Mouse (Mus musculus): ENCODE measurements at regions not wholly inside any gene's neighbourhood (a gene's known extent, or its start where the extent isn't known, plus 50 kb on each side); places are given as distances from the start of the nearest gene placed in this dataset.

DNA sequence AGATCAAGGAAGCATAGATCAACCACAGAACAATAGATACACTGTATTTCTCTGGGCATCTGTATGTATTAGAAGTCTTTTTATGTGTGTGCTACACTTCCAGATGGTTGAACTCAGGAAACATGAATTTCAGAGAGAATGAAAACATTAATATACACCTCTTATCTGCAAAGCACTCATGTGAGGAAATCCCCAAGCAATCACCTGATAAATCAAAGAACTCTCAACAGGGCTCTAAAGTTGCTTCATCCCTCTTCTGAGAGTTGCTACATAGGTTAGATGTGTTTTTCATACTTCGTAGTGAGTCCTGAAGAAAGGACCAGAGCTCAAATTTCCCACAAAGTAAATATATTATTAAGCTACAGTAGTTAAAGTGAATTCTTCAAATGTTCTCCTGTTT lies 263.1 kb upstream of the Tbl1xr1 start:
- peak; percentile 45 for DNase-seq (ENCODE audit: low read depth, low spot score)

GRCm38 (mm10) chr3:21816968-21817858 lies 259.2 kb upstream of the Tbl1xr1 start:
- no peak for DNase-seq (ENCODE audit: low read depth, low spot score)

DNA sequence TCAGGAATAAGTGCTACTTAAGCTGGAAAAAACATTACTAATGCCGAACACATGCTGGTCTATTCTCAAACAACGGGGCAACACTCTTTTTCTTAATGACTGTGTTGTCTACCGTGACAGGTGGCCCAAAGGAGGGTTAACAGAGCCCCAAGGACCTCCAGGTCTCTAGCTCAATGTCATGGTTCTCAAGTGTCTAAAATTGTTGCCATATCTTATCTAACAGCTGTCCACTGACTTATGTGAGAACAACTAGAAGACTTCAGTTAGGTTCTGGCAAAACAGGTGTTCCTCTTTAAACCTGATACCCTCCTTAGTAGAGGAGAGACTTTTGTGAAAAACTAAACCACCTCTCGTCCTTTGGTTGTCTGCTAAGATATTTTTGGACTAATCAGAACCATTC lies 257.4 kb upstream of the Tbl1xr1 start:
- no peak for DNase-seq (ENCODE audit: low read depth, low spot score)

GRCm38 (mm10) chr3:21820051-21820598 lies 256.3 kb upstream of the Tbl1xr1 start:
- no peak for DNase-seq (ENCODE audit: low read depth, low spot score)

DNA sequence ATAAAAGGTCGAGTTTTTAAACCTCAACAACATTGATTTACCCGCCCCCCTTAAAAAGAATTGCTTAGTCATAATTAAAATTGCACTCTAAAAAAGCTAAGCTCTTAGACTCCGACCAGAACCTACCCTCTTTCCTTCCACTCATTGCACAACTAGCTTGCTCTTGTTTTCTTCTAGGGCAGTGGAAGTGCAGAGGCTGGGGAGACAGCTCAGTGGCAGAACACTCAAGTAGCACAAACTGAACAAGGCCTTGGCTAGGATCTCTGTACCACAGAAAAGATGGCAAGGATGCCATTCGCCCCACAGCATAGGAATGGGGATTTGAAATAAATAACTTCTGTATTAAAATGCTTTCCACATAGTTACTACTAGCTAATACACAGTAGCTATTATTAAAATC lies 253.8 kb upstream of the Tbl1xr1 start:
- DNase-seq (ENCODE audit: low read depth, low spot score) = no peak

DNA sequence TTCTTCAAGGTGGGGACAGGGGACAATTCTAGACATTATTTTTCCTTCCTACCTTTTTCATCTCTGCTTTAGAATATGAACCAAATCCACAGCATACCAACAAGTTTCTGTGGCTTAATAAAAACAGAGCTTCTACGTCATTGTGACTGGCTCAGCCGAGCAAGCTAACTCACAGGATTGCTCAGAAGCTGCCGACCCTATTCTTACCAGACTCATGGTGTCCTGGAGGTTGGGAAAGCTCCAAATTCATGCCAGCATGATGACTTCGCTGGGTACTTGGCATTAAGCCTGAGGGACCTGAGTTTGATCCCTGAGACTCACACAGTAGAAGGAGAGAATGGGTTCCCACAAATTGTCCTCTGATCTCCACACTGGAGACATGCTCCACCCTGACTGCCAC lies 253.1 kb upstream of the Tbl1xr1 start:
- no peak for DNase-seq (ENCODE audit: low read depth, low spot score)

GRCm38 (mm10) chr3:21824101-21824880 lies 252.2 kb upstream of the Tbl1xr1 start:
- no peak for DNase-seq (ENCODE audit: low read depth, low spot score)

GRCm38 (mm10) chr3:21824913-21825610 lies 251.4 kb upstream of the Tbl1xr1 start:
- DNase-seq (ENCODE audit: low read depth, low spot score) = no peak

DNA sequence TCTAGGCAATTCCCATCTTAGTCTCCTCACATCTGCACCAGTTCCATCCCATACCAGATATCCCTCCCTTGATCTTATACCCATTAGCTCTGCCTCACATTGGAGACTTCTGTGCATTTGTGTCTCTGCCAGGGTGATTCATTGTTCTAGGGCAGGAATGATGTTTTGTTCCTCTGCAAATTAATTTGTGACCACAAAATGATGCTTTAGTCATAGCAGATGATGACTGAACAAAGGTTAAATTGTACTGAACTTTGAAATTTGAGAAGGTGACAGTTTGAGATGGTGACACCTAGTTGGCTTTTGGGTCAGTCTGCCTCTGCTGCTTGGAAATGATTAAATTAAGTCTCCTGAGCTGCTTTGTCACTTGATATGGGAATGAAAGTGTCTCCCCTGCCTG lies 248.8 kb upstream of the Tbl1xr1 start:
- no peak for DNase-seq (ENCODE audit: low read depth, low spot score)

DNA sequence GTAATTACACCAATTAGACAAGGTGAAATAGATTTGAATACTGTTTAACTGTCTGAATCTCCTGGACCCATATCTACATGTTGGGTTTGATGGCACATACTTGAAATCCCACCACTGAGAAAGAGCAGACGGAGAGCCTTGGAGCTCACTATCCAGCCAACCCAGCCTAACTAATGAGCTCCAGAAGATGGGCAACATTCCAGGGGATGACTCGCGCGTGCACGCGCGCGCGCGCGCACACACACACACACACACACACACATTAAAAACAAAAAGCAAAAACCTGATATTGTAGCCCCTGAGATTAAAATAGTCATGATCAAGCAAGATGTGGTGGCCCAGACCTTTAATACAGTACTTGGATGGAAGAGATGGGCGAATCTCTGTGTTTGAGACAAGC lies 243.3 kb upstream of the Tbl1xr1 start:
- no peak for DNase-seq (ENCODE audit: low read depth, low spot score)

DNA sequence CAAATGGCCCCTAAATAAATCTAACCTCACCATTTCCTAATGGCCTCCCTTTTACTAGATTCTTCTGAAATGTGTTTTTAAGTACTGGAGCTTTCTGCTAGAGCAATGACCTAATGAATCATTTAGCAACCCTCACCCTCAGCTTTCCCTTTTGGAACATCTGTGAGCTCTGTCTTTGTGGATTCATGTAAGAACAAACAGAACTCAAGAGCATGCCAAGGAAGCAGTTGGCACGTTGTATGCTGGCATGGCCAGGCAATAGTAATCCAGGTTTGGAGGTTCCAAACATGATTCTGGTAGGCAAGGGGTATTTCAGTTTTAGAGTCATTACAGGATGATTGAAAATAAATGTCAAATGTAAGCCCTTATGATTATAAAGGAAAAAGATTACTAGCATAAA lies 240.9 kb upstream of the Tbl1xr1 start:
- DNase-seq (ENCODE audit: low read depth, low spot score) = no peak

DNA sequence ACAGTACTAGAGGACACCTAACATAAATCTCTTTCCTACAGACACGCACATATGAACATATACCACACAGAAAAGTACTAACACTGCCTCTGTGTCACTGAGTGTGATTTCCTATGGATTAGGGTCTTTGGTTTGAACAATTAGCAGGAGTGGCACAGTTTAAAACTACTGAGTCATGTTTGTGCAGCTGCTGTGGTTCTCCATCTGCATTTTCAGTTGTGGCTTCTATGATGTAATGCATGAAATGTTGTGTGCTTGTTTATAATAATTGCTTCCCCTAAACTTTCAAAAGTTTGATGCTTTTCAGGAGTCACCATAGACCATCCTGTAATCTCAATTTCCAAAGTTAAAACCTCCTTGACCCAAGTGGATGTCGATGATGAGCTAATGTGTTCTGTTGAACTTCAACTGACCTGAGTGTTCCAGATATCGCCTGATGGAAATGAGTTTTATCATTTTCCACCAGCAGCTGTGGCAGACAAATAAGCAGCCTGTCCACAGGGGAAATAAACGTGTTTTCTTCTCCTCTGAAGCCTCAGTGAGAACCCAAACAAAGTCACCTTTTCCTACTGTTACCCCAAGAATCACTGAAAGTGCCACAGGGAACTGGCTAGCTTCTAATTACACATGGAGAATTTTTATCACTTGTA lies 239.0 kb upstream of the Tbl1xr1 start:
- DNase-seq (ENCODE audit: low read depth, low spot score) = no peak

GRCm38 (mm10) chr3:21840751-21841488 lies 235.5 kb upstream of the Tbl1xr1 start:
- DNase-seq (ENCODE audit: low read depth, low spot score) = no peak

DNA sequence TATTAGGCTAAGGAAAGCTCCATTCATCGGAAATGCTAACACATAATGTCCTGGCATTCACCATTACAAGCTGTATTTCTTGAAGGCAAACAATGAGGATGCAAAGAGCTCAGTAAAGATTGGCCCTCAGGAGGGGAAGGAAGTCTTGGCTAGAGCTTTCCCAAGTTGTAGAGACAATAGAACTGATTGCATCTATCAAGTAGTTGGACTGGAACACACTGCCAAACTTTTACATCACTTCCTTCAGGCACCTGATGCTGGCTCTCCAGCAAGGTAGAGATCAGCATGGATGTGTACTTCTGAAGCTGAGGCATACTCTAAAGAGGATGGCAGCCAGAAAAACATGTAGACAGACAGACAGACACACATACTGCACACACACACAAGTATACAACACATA lies 234.9 kb upstream of the Tbl1xr1 start:
- DNase-seq (ENCODE audit: low read depth, low spot score) = no peak

DNA sequence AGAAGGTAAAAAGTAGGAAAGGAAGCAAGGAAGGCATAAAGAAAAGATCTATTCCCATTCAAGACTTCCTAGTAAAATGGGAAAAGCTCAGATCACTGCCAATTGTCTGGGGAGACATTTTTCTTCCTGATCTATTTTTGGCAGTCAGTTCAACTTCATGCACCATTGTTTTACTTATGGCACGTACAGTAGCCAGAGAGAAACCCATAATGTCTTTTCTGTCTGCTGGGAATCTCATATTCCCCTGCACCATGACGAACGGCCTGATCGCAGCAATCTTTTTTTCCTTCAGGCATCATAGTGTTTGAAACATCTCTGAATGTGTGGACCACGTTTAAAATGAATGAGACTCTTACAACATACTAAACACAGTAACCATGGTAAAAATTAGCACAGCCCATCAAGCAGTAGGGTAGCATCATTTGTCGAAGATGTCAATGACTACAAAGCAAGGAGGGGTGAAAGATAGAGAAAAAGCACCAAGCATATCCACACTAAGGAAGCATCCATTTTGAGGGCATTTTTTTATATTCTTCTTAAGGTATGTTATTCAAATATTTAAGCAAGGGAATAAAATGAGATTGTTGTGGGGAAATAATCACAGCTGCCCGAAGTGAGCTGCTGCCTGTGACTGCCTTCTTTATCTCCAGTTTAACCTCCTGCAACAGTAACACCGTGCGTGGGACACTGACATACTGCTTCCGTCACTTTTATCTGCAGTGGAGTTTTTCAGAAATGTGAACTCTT lies 233.7 kb upstream of the Tbl1xr1 start:
- DNase-seq (ENCODE audit: low read depth, low spot score) = no peak

- DNase-seq (ENCODE audit: low read depth, low spot score) = no peak
These were observed 233.1 kb upstream of the Tbl1xr1 start for GRCm38 (mm10) chr3:21843292-21843852.

DNA sequence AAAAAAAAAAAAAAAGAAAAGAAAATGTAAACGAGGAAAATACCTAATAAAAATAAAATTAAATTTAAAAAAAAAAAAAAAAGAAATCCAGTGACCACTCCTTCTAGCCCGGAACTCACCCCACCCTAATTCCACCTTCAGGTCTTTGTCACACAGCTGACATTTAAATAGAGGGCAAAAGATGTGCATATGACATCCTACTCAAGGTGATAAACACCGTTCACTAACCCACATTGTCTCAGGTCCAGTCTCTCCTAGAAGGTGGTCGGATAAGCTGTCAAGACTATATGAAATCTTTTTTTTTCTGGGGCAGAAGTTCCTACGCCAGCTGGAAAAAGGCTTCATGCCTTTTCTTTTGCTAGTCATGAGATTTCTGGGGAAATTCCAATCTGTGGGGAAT lies 226.6 kb upstream of the Tbl1xr1 start:
- DNase-seq (ENCODE audit: low read depth, low spot score) = no peak

GRCm38 (mm10) chr3:21850977-21851376 lies 225.5 kb upstream of the Tbl1xr1 start:
- no peak for DNase-seq (ENCODE audit: low read depth, low spot score)

DNA sequence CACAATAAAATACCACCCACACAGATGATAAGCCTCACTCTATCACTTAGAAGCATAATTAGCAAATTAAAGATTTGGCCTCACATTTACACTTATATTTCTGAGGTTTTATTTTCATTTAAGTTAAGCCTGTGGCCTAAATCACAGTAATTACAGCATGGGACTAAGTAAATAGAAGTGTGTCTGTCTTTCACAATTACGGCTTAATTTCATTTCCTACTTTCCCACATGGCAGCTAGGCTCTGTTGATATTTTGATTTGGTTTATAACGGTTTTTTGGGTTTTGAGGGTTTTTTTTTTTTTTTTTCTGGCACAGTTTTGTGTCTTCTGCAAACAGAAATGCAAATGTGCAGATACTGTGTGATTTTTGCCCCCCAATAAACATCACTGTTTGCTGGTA lies 222.1 kb upstream of the Tbl1xr1 start:
- no peak for DNase-seq (ENCODE audit: low read depth, low spot score)

DNA sequence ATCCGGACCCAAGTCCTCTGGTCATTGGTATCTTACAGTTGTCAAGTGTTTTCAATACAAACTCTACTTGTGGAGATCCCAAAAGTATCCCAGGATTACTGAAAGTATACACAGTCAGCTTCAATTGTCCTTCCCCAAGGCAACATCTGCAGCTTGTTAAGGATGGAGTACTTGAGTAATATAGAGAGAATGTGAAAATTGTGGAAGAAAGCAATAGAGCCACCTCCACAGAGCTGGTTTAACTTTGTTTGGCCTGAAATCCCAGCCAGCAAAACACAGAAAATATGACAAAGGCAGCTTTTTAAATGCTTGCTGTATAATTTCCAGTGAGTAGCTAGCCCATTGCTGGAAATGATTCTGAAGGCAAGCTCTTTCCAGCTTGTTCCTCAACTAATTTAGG lies 217.0 kb upstream of the Tbl1xr1 start:
- DNase-seq (ENCODE audit: low read depth, low spot score) = no peak
